Mouse (Mus musculus): ENCODE measurements around the gene Il34.

Gene Il34

DNA sequence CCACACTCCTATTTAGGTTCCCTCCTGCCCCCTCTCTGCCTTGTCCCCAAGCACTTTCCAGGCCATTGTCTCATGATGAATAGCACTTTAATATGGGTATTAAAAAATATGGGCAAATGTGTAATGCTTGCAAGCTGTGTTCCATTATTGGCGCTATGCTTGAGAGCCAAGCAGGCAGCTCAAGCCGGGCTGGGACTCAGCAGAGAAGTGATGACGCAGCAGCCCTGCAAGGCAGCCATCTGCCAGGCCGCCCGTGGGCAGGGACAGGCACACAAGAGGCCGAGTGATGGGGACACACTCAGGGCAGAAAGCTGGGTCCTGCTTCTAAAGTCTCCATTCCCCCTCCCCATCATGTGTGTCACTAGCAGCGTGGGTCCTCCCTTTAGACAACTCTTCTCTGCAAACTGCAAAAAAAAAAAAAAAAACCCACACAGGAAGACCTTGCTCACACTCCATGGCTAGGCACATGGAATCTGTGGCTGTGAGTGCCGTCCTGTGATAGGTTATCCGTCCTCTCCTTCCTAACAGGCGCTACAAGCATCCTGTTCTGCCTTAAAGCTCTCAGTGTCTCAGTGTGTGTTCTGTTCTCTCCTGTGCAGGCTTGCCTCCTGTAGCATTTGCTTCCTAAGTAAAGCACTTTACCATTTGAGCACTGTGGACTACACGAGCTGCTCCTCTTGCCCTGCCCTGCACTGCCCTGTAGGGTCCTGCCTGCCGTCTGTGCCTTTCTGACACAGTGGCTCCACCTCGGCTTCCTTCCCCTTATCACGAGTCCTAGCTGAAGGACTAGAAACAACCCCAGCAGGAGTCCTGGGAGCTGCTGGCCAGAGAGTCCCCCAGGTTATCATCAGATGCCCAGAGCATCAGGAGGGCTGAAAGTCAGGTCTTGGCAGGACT lies 100.1 kb downstream of the Il34 start:
- peak; percentile 49 for DNase-seq

DNA sequence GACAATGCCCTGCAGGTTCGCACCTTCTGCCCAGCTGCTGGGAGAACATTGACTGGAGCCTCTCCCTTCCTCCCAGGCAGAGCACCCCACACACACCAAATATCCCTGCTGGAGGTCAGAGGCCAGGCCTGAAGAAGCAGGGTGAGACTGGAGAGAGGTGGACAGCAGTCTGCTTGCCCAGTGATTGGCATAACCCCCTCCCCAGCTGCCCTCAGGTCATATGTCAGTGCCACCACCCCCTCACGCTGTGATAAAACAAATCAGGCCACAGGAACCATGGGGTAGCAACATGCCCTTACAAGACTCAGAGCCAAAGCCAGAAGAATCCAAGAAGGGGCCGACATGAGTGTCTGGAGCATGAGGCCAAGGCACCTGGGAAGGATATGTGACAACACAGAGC lies 101.6 kb downstream of the Il34 start:
- DNase-seq: no peak

DNA sequence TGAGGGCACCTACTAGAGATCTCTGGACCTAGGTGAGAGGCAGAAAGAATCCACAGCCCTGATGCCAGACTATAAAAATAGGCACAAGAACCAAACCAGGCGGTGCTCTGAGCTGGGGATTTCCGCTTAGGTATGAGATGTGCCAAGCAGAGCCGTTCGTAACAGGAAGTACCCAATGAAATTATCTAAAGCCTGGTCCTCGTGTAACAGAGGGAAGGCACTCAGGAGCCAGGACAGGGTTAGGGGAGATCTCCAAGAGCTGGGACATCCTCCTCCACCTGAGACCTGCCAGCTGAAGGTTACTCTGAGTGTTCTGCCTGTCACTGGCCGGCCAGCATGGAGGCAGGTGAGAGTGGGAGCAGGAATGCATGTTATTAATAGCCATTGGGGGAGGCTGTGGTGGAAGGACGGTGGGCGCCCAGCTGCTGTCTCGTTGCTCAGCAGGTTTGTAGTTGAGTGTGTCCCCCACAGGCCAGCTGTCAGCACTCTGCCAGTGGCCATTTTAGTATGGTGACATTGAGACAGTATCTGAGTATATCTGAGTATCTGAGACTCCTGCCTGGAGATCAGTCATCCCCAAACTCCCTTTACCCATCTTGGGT lies 102.2 kb downstream of the Il34 start:
- no peak for DNase-seq

DNA sequence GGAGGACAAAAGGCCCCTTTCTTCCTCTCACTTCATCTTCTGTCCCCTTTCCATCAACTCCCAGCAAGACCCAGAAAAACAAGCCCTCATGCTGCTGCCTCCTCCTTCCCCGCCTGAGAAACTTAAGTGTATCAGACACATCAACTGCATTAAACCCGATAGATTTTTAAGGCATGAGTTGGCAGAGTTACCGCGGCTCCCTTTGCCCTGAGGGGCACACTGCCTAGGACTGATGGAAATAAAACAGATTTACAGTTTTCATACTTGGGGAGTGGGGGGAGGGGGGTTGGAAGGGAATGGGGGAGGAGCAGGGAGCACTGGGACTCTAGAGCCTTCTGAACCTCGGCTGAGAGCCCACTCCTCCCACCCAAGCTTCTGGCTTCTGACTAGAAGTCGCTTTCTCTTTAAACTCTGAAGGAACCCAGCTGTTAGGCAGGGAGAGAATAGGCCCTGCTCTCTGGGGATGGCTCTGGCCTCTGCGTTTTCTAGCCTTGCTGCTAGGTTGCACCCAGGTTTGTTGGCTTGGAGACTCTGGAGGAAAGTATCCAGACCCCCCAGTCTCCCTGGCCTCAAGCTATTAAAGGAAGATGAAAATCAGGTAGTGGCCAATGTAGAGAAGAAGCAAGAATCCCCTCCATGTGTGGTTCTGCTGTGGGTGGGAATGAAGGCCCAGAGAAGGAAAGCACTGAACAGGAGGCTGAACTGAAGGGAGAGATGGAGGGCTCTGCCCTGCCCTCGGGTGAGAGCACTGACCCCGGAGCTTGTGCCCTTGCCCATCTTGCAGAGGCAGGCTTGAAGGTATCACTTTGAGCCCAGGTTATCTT lies 102.9 kb downstream of the Il34 start:
- DNase-seq: peak; percentile 68

DNA sequence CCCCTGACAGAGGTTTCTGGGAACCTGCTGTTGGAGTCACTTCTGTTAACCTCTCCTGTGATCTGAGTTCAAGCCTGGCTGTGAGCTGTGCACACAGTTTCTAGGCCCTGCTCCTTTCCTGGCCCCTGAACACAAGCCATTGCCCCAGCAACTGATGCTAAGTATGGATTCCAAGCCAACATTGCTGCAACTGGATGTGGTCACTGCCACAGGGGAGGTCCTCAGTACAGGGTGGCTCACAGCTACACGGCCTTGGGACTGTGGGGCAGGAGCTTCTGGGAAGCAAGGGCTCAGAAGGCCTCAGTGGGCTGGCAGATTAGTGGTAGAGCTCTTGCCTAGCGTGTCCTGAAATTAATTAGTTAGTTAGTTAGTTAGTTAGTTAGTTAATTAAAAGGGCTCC lies 105.2 kb downstream of the Il34 start:
- no peak for DNase-seq

DNA sequence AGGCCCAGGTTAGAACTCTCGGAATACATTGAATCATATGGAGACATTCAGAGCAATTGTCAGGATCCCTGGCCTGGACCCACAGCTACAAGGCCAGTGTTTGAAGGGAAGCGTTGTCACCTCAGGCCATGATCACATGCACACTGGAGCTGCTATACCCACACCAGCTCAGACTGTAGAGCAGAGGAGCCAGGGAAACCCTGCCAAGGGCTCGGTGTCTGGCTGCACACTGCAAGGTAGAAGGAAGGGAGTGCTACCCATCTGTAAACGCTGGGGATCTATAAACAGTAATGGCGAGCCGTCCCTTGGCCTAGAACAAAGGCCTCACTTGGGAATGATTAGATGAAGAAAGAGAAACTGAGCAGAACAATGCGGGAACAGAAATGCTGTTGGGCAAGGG lies 106.2 kb downstream of the Il34 start:
- DNase-seq: no peak

DNA sequence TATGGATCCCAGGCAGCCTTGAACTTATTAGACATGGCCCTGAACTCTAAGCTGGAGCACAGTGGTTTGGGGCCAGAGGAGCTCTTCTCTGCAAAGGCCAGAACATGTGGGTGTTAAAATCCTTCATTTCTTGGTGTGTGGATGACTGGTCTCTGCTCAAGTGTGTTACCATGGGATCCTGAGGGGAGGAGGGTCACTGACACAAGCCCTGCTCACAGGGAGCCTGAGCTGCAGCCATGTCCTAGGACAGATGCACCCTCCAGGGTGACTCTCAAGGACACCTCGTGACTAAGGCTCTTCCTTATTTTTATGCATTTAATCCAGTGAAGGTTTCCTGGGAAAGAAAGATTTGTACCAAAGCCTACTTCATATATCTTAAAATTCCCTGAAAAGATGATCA lies 107.6 kb downstream of the Il34 start:
- DNase-seq: no peak

DNA sequence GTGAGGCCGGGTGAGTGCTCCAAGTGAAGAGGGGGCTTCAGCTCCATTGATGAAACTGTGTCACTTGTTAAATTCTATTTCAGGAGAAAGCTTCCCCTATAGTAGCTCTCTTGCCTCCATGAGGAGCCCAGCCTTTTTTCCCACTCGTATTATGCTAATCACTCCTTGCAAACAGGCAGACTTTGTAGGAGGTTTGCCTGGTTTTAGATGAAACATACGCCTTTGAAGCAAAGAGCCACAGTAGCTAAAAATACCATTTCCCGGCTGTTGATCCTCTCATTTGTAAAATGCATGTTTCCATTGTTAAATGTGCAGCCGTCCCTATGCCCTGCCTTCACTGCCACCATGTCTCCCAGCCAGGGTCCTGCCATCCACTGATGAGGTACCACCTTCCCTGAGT lies 108.2 kb downstream of the Il34 start:
- no peak for DNase-seq

DNA sequence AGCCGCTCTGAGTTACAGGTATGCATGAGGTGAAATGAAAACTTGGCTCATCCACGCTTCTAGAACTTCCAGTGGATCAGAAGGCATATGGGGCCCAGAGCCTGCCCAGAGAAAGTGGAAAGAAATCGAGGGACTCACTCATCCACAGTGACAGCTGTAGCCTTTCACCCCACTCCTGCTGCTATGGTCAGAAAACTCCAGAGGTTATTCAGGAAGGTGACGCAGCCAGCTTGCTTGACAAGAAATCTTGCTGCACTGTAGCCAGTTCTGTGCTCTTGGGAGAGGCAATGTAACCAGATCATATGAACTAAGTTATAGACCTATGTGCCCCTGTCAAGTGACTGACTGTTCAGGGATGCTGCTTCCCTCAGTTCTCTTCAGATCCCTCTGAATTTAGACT lies 109.7 kb downstream of the Il34 start:
- peak; percentile 54 for DNase-seq

DNA sequence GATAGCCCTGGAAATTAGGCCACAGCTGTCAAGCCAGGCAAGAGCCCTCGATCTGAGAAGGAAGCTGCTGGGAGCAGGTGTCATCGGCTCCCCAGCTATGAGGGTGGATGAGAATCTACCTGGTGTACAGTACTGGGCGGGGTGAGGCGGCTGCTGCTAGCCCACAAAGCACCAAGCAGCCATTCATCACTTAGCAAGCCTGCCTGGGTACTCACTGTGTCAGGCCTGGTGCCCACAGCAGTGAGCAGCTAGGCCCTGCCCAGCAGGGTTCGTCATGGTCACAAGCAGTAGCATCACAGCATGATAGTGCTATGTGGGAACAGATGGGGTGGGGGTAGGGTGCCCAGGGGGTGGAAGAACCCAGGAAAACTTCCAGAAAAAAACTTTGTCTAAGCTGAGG lies 110.3 kb downstream of the Il34 start:
- DNase-seq: peak; percentile 3

DNA sequence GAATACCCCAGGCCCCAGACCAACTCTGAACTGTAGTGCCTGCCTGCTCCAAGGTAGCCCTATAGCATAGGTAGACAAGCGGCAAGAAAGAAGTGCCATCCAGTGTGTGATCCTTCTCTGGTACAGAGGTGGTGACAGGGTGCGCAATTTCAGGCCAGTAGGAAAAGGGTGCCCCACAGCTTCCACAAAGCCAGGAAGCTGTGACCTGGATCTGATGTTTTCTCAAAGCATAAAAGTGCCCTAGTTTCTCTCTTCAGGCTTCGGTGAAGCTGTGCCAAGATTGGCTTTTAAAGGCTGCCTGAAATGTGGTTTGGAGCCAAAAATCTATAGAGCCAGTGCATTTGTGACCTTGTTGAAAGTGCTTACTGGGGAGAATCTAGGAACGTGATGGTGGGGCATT lies 110.9 kb downstream of the Il34 start:
- no peak for DNase-seq

DNA sequence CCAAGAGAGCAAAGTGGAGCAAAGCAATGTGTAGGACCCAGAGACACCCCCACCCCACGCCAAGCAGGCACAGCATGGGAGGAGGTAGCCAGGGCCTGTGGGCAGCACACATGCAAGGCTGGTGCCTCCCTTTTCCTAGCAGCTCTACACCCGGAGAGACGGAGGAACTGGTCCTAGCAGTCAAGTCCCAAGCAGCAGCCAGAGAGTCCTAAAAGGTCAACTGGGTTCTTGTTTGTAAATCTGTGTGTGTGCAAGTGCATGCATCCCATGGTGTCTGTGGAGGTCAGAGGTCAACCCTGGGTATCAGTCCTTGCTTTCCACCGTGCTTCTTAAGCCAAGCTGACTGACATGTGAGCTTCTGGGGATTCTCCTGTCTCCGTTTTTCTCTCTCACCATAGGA lies 111.5 kb downstream of the Il34 start:
- DNase-seq: no peak

Measured in lung, postnatal 10 days (tissue).